Mouse (Mus musculus): Measurements from ENCODE around the gene Amigo2. TPM values are rescaled to one million over a fixed set of nuclear protein-coding genes. Genes with fewer than 3 reads are reported as not detected.
A peak's percentile ranks its signal among the peaks of the same experiment; 100 is the strongest.

The Amigo2 gene
- polyA plus RNA-seq, 1 experiment: 0.71 TPM

- Histone ChIP-seq H3K79me2 (ENCODE audit: control insufficient read depth, insufficient read depth) (no peaks in the 10 kb centered on the region), H3ac (ENCODE audit: control insufficient read depth, insufficient read length, low read depth) (no peak overlapping the region), H3K79me3 (ENCODE audit: low read depth) (no peaks in the 10 kb centered on the region), H3K27me3 (ENCODE audit: control insufficient read depth, insufficient read depth, insufficient read length) (no peaks in the 10 kb centered on the region), H3K4me3 (ENCODE audit: insufficient read depth, poor library complexity, severe bottlenecking) (no peak overlapping the region), H3K36me3 (ENCODE audit: control insufficient read depth, insufficient read depth) (no peaks in the 10 kb centered on the region)
- TF ChIP-seq MYOD1 (IDR thresholded peaks at IDR 0.05; ENCODE audit: control insufficient read depth, insufficient read length, low read depth) (no peak), FOSL1 (IDR thresholded peaks at IDR 0.05; ENCODE audit: insufficient read depth, low read length, poor library complexity, severe bottlenecking) (no peak), MAX (IDR thresholded peaks at IDR 0.05) (no peak)
Measured at GRCm38 (mm10) chr15:97262251-97262650, 15.2 kb upstream of the Amigo2 start.

DNA sequence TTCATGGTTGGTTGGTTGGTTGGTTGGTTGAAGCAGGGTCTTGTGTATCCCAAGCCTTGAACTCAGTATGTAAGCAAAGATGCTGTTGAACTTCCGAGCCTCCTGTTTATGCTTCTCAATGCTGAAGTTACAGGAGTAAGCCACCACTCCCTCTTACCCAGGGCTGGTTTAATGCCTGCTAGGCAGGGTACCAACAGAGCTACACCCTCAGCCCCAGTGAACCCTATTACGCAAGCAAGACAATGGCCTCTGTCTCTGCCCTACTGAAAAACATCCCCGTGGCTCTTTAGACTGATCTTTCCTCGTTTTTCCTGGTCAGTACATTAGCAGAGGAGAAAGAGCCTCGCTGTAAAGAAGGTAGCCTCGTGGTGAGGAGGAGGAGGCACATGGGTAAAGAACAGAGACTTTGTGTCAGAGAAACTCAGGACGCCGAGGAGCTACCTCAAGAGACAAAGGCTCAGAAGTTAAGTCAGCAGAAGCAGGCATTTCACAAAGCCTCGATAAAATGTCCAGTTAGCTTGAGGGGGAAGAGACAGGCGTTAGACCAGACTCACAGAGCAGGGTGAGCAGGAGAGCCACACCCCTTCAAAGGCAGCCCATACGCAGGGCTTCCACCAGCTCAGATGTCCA is 13.0 kb upstream of the Amigo2 start:
- Histone ChIP-seq H3K4me3 (ENCODE audit: insufficient read depth, poor library complexity, severe bottlenecking) (no peak overlapping the region), H3K27me3 (ENCODE audit: control insufficient read depth, insufficient read depth, insufficient read length) (no peaks in the 10 kb centered on the region), H3K79me3 (ENCODE audit: low read depth) (no peaks in the 10 kb centered on the region), H3ac (ENCODE audit: control insufficient read depth, insufficient read length, low read depth) (no peak overlapping the region), H3K79me2 (ENCODE audit: control insufficient read depth, insufficient read depth) (no peaks in the 10 kb centered on the region), H3K36me3 (ENCODE audit: control insufficient read depth, insufficient read depth) (no peaks in the 10 kb centered on the region)
- no peak for TF ChIP-seq MAX (IDR thresholded peaks at IDR 0.05)
- TF ChIP-seq CEBPB (IDR thresholded peaks at IDR 0.05; ENCODE audit: low read depth): peak; percentile 66

DNA sequence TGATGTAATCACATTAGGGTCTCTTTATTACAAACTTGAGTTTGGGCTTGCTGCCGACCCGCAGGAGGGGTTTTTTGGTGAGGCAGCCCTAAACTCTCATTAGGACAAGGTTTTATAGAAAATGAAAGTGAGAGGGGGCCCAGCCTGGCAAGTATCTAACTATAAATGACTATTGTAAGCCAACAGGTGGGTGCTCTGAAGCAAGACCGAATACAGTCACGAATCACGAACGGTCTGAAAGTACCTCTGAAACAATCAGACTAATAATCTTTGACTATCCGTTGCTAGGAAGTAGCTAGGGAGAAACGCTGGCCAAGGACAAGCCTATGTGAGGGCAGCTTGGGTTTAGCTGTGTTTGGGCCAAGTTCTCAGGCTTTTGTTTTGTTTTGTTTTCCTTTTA is 12.2 kb upstream of the Amigo2 start:
- TF ChIP-seq CTCF (IDR thresholded peaks at IDR 0.05; ENCODE audit: control insufficient read depth, insufficient read depth, insufficient read length) (no peak), MAX (IDR thresholded peaks at IDR 0.05) (no peak), USF1 (IDR thresholded peaks at IDR 0.05; ENCODE audit: low read depth) (no peak), MYOD1 (IDR thresholded peaks at IDR 0.05; ENCODE audit: control insufficient read depth, insufficient read length, low read depth) (no peak), FOSL1 (IDR thresholded peaks at IDR 0.05; ENCODE audit: insufficient read depth, low read length, poor library complexity, severe bottlenecking) (no peak), CEBPB (IDR thresholded peaks at IDR 0.05; ENCODE audit: low read depth) (no peak), MYOG (IDR thresholded peaks at IDR 0.05; ENCODE audit: control insufficient read depth, extremely low read depth, insufficient read length) (no peak)
- H3K79me2 ChIP-seq (ENCODE audit: control insufficient read depth, insufficient read depth): no peaks in the 10 kb centered on the region
- no peaks in the 10 kb centered on the region for H3K79me3 ChIP-seq (ENCODE audit: low read depth)
- no peak overlapping the region for H3K4me3 ChIP-seq (ENCODE audit: insufficient read depth, poor library complexity, severe bottlenecking)
- no peak overlapping the region for H3ac ChIP-seq (ENCODE audit: control insufficient read depth, insufficient read length, low read depth)
- no peaks in the 10 kb centered on the region for H3K36me3 ChIP-seq (ENCODE audit: control insufficient read depth, insufficient read depth)
- H3K27me3 ChIP-seq (ENCODE audit: control insufficient read depth, insufficient read depth, insufficient read length): no peaks in the 10 kb centered on the region

DNA sequence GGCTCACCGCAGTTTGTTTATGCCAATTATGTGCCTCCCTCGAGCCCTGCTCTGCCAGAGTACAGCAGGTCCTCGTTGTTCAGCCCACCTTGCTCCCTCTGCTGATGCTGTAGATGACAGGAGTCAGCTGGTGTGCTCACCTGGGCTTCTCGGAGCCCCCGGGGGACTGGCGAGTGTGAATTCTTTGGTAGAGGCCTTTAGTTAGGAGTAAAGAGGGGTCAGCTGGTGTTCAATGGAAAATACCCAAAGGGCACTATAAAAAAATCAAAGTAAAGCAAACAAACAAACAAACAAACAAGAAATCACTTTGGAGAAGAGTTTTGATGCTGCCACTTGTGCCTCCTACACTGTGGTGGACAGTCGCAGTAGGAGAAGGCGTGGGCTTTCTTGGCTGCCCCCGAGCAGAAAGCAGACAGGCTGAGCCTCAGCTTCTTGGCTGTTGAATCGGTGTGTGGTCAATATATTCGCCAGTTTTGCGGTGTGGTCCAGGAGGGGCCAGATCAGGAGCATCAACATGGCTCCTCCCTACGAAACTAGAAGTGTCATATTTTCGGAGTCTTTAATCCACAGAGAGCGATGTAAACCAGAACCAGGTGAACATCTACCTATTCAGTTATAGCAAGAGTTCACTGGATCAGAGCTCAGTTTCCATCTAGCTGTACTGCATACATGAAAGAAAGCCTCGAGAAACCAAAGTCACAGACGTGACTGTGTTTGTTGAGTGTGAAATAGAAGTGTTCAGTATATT is 11.6 kb upstream of the Amigo2 start:
- Histone ChIP-seq H3K4me3 (ENCODE audit: insufficient read depth, poor library complexity, severe bottlenecking) (no peak overlapping the region), H3K79me3 (ENCODE audit: low read depth) (no peaks in the 10 kb centered on the region), H3K79me2 (ENCODE audit: control insufficient read depth, insufficient read depth) (no peaks in the 10 kb centered on the region), H3K36me3 (ENCODE audit: control insufficient read depth, insufficient read depth) (no peaks in the 10 kb centered on the region), H3K27me3 (ENCODE audit: control insufficient read depth, insufficient read depth, insufficient read length) (no peaks in the 10 kb centered on the region), H3ac (ENCODE audit: control insufficient read depth, insufficient read length, low read depth) (no peak overlapping the region)
- TF ChIP-seq CTCF (IDR thresholded peaks at IDR 0.05; ENCODE audit: control insufficient read depth, insufficient read depth, insufficient read length) (no peak), MYOD1 (IDR thresholded peaks at IDR 0.05; ENCODE audit: control insufficient read depth, insufficient read length, low read depth) (no peak), FOSL1 (IDR thresholded peaks at IDR 0.05; ENCODE audit: insufficient read depth, low read length, poor library complexity, severe bottlenecking) (no peak), MAX (IDR thresholded peaks at IDR 0.05) (no peak), MYOG (IDR thresholded peaks at IDR 0.05; ENCODE audit: control insufficient read depth, extremely low read depth, insufficient read length) (no peak), CEBPB (IDR thresholded peaks at IDR 0.05; ENCODE audit: low read depth) (no peak), USF1 (IDR thresholded peaks at IDR 0.05; ENCODE audit: low read depth) (no peak)

DNA sequence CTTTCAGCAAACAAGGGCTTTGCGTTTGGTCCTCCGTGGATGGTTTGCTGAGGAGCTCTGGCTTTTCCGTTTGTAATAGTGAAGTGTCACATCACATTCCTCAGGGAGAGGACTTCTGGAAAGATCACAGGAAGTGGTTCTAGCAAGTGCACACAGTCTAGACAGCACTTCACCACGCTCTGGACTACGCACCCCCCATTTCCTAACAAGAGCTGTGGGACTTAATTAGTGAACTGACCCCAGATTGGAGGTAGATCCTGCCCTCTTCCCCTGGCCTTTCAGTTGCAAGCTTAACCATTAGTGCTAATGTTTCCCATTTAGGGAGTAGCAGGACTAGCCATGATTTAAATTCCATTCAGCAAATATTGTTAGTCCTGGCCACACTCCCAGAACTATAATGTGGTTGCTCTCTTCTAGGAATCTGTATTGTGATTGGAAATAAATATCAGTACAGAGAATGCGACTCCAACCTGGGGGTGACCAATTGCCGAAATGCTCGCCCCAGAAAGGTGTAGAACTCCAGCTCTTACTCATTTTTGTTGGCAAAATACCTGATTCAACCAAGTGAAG is 10.2 kb upstream of the Amigo2 start:
- H3ac ChIP-seq (ENCODE audit: control insufficient read depth, insufficient read length, low read depth): no peak overlapping the region
- no peak for TF ChIP-seq CEBPB (IDR thresholded peaks at IDR 0.05; ENCODE audit: low read depth)
- no peak for TF ChIP-seq USF1 (IDR thresholded peaks at IDR 0.05; ENCODE audit: low read depth)
- no peak for TF ChIP-seq FOSL1 (IDR thresholded peaks at IDR 0.05; ENCODE audit: insufficient read depth, low read length, poor library complexity, severe bottlenecking)
- TF ChIP-seq CTCF (IDR thresholded peaks at IDR 0.05; ENCODE audit: control insufficient read depth, insufficient read depth, insufficient read length): no peak
- no peak for TF ChIP-seq MYOG (IDR thresholded peaks at IDR 0.05; ENCODE audit: control insufficient read depth, extremely low read depth, insufficient read length)
- TF ChIP-seq MYOD1 (IDR thresholded peaks at IDR 0.05; ENCODE audit: control insufficient read depth, insufficient read length, low read depth): no peak
- TF ChIP-seq MAX (IDR thresholded peaks at IDR 0.05): no peak
- no peaks in the 10 kb centered on the region for H3K27me3 ChIP-seq (ENCODE audit: control insufficient read depth, insufficient read depth, insufficient read length)

DNA sequence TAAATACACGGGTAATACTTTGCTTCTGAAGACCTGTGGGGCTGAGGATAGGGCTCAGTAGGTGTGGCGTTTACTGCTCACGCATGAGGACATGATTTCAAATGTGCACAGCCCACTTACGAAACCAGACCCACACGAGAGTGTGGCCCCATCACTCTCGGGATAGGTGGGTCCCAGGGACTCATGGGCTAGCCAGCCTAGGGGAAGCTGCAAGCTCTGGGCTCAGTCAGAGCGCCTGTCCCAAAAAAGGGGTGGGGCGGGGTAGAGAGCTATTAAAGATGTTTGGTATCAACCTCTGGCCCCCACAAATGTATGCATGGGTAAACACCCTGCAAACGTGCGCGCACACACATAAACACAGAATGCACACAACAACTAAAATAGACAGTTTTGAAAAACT is 9.3 kb upstream of the Amigo2 start:
- Histone ChIP-seq H3K79me3 (ENCODE audit: low read depth) (no peaks in the 10 kb centered on the region), H3K79me2 (ENCODE audit: control insufficient read depth, insufficient read depth) (no peaks in the 10 kb centered on the region), H3K4me3 (ENCODE audit: insufficient read depth, poor library complexity, severe bottlenecking) (no peak overlapping the region)

More for the DNA sequence above, 10.2 kb upstream of the Amigo2 start:
- Histone ChIP-seq H3K79me3 (ENCODE audit: low read depth) (no peaks in the 10 kb centered on the region), H3K79me2 (ENCODE audit: control insufficient read depth, insufficient read depth) (no peaks in the 10 kb centered on the region), H3K36me3 (ENCODE audit: control insufficient read depth, insufficient read depth) (no peaks in the 10 kb centered on the region), H3K4me3 (ENCODE audit: insufficient read depth, poor library complexity, severe bottlenecking) (no peak overlapping the region)

More for the DNA sequence above, 9.3 kb upstream of the Amigo2 start:
- Histone ChIP-seq H3K27me3 (ENCODE audit: control insufficient read depth, insufficient read depth, insufficient read length) (no peaks in the 10 kb centered on the region), H3ac (ENCODE audit: control insufficient read depth, insufficient read length, low read depth) (no peak overlapping the region), H3K36me3 (ENCODE audit: control insufficient read depth, insufficient read depth) (no peaks in the 10 kb centered on the region)
- TF ChIP-seq MYOD1 (IDR thresholded peaks at IDR 0.05; ENCODE audit: control insufficient read depth, insufficient read length, low read depth): no peak
- no peak for TF ChIP-seq MAX (IDR thresholded peaks at IDR 0.05)
- no peak for TF ChIP-seq USF1 (IDR thresholded peaks at IDR 0.05; ENCODE audit: low read depth)
- no peak for TF ChIP-seq CEBPB (IDR thresholded peaks at IDR 0.05; ENCODE audit: low read depth)
- TF ChIP-seq MYOG (IDR thresholded peaks at IDR 0.05; ENCODE audit: control insufficient read depth, extremely low read depth, insufficient read length): no peak
- TF ChIP-seq CTCF (IDR thresholded peaks at IDR 0.05; ENCODE audit: control insufficient read depth, insufficient read depth, insufficient read length): no peak
- TF ChIP-seq FOSL1 (IDR thresholded peaks at IDR 0.05; ENCODE audit: insufficient read depth, low read length, poor library complexity, severe bottlenecking): no peak

Measured in C2C12 (cell line).